Mouse (Mus musculus) limb, embryonic 14.5 days (tissue): ENCODE data around the gene Gramd2. TPM values are rescaled to one million over a fixed set of nuclear protein-coding genes. Genes with fewer than 3 reads are reported as not detected.

ENCODE experiments used
- ATAC-seq: fragments of 200-750 bp; cut with Nextera tagmentation; 2 replicates; pipeline ENCODE4 v1.8.0; 2017; ENCODE audit warnings: low read depth, moderate number of reproducible peaks, moderate TSS enrichment; ENCODE audit not compliant: low FRiP score
- DNase-seq: peaks from one replicate; pipeline ENCODE4 v3.0.0-alpha.2; 2015; ENCODE audit warnings: low spot score
- H3K27ac ChIP-seq: fragments of 300-500 bp; sonication (generic); replicated peaks from 2 replicates; pipeline ENCODE4 v1.5.1; 2014; ENCODE audit warnings: low read depth, mild to moderate bottlenecking, low read length, moderate library complexity, mixed read lengths
- H3K27me3 ChIP-seq: fragments of 300-500 bp; sonication (generic); 2 replicates; pipeline ENCODE4 v1.6.1; 2014; ENCODE audit warnings: low read length, mixed read lengths; ENCODE audit not compliant: control insufficient read depth, insufficient read depth
- H3K36me3 ChIP-seq: fragments of 300-500 bp; sonication (generic); 2 replicates; pipeline ENCODE4 v1.6.1; 2014; ENCODE audit warnings: mild to moderate bottlenecking, low read length, moderate library complexity, mixed read lengths; ENCODE audit not compliant: control insufficient read depth, insufficient read depth
- H3K4me1 ChIP-seq: fragments of 300-500 bp; sonication (generic); 2 replicates; pipeline ENCODE4 v1.6.1; 2014; ENCODE audit warnings: antibody characterized with exemption, low read length, mixed read lengths; ENCODE audit not compliant: control insufficient read depth, insufficient read depth
- H3K4me2 ChIP-seq: fragments of 300-500 bp; sonication (generic); replicated peaks from 2 replicates; pipeline ENCODE4 v1.6.1; 2014; ENCODE audit warnings: low read depth, mild to moderate bottlenecking, low read length, moderate library complexity; ENCODE audit not compliant: severe bottlenecking
- H3K4me3 ChIP-seq: fragments of 300-500 bp; sonication (generic); replicated peaks from 2 replicates; pipeline ENCODE4 v1.5.1; 2014; ENCODE audit warnings: low read length
- H3K9ac ChIP-seq: fragments of 300-500 bp; sonication (generic); 2 replicates; pipeline ENCODE4 v1.6.1; 2014; ENCODE audit warnings: mild to moderate bottlenecking, low read depth, low read length, moderate library complexity; ENCODE audit not compliant: severe bottlenecking
- H3K9me3 ChIP-seq: fragments of 300-500 bp; sonication (generic); 2 replicates; pipeline ENCODE4 v1.6.1; 2016; ENCODE audit warnings: low read length; ENCODE audit not compliant: control insufficient read depth
- POLR2A ChIP-seq: fragments of 200-500 bp; IDR thresholded peaks from 2 replicates; pipeline ENCODE4 v1.8.0; 2012; ENCODE audit warnings: inconsistent platforms, mild to moderate bottlenecking, moderate library complexity, borderline replicate concordance; ENCODE audit not compliant: insufficient read depth, insufficient read length; ENCODE audit errors: extremely low read depth
- WGBS: fragments of 180-500 bp; shearing (Covaris S2); extraction: QIAGEN DNeasy Blood & Tissue Kit; methylation state at CpG from one replicate; pipeline ENCODE4 v1.1.7; 2014; 5-methylcytosine and 5-hydroxymethylcytosine counted together
- polyA plus RNA-seq, 2 experiments: library from polyadenylated mRNA; depleted of rRNA in 1 of 2; stranded (reverse) in 1 of 2; unstranded in 1 of 2; fragments of >200 nt; fragmentation: Nextera tagmentation in 1 of 2; extraction: Ambion mirVana in 1 of 2; gene quantifications; 2 replicates each; pipeline versions ENCODE4 v1.2.1 to v1.2.3; 2012 to 2014

Gene Gramd2
- polyA plus RNA-seq, 2 experiments, result 3.1 to 10.5 TPM

DNA sequence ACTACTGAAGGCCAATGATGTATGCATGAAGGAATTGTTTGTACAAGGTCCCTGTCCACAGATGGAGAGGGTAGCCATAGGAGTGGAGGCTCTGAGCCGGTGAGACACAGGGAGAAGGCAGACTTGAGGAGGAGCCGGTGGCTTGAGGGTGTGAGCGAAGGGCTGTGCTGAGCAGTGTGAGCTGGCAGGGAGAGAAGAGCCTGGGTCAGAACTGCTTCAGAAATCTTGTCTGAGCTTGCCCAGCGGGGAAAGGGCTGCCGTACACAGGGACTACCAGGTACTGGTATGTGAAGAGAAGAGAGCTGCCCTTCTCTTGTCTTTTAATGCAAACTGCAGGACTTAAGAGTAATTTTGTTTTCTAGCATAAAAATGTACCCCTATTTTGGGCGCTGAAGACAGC is 53.1 kb downstream of the Gramd2 start:
- WGBS, result 63% methylated on average over 6 of the region's 6 CpGs
- no peak for TF ChIP-seq POLR2A
- no peaks in the 10 kb centered on the region for H3K9me3 ChIP-seq
- no peaks in the 10 kb centered on the region for H3K27me3 ChIP-seq
- ATAC-seq, result no peak
- H3K36me3 ChIP-seq, result no peaks in the 10 kb centered on the region; the same call in 1 of the 2 replicates
- DNase-seq, result no peak
- H3K4me3 ChIP-seq, result no peak overlapping the region
- no peak overlapping the region for H3K9ac ChIP-seq
- H3K4me2 ChIP-seq, result no peak overlapping the region
- H3K4me1 ChIP-seq, result no peaks in the 10 kb centered on the region
- H3K27ac ChIP-seq, result 0 out of 2 replicates have a peak overlapping the region, but pooled peaks have one; percentile 52

DNA sequence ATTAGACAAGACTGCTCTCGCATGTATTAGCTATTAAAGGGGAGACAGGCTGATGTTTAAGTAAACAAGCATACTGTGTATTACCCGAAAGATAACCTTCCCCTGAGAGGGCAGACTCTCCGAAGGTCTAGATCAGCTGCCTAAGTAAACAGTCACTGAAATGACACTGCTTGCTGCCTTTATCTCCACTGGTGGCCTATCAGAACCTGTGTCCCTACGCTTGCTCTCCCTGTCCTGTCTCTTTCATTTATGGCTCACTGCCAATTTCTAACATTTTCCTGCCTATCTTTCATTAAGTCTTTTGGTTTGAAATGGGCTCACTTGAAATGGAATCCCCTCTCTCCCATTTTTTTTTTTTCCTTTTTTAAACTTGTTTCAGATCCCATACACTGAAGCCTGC is 55.5 kb downstream of the Gramd2 start:
- TF ChIP-seq POLR2A, result no peak
- Histone ChIP-seq H3K36me3 (no peaks in the 10 kb centered on the region; the same call in 1 of the 2 replicates), H3K27me3 (no peaks in the 10 kb centered on the region), H3K9ac (no peak overlapping the region), H3K4me3 (no peak overlapping the region), H3K4me2 (no peak overlapping the region), H3K4me1 (no peaks in the 10 kb centered on the region), H3K27ac (no peak overlapping the region), H3K9me3 (no peaks in the 10 kb centered on the region)
- WGBS, result 55% methylated on average over 4 of the region's 4 CpGs
- no peak for DNase-seq
- ATAC-seq, result no peak

DNA sequence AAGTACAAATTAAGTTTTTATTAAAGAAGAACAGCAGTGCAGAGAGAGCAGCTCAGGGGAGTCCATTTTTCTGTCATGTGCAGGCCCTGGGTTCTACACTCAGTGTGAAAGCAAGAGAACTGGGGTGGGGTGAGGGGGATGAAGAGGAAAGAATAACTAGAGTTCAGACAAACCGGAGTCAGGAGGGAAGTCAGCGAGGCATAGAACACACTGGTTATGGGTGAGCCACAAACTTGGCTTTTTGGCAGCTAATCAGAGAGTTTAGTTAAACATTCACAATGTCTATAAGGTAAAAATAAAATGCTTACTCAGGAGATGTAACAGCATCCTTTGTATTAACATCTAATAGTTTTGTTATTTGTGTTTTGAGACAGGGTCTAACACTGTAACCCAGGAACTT is 60.6 kb downstream of the Gramd2 start:
- no peak overlapping the region for H3K27ac ChIP-seq
- H3K4me3 ChIP-seq, result no peak overlapping the region
- H3K9me3 ChIP-seq, result no peaks in the 10 kb centered on the region
- no peak for ATAC-seq
- H3K4me2 ChIP-seq, result no peak overlapping the region
- no peak overlapping the region for H3K9ac ChIP-seq
- H3K36me3 ChIP-seq, result no peaks in the 10 kb centered on the region; the same call in 1 of the 2 replicates
- TF ChIP-seq POLR2A, result no peak
- H3K4me1 ChIP-seq, result no peaks in the 10 kb centered on the region
- no peaks in the 10 kb centered on the region for H3K27me3 ChIP-seq
- 75% methylated on average over 2 of the region's 2 CpGs for WGBS
- no peak for DNase-seq

DNA sequence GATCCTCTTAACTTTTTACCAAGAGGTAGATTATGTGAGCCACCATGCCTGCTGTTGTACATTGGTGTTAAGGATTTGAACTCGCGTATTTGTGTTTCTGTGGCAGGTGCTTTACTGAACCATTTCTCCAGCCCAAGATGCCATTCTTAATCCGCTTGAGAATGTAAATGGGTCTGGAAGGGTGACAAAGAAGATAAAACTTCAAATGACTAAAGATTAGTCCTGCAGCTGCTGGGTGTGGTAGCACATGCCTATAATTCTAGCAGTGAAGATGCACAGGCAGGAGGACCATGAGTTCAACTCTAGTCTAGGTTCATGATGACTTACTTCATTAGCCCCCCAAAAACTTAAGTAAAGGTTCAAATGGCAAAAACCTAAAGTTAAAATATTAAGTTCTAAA is 64.0 kb downstream of the Gramd2 start:
- 93% methylated on average over 3 of the region's 3 CpGs for WGBS
- ATAC-seq, result no peak

DNA sequence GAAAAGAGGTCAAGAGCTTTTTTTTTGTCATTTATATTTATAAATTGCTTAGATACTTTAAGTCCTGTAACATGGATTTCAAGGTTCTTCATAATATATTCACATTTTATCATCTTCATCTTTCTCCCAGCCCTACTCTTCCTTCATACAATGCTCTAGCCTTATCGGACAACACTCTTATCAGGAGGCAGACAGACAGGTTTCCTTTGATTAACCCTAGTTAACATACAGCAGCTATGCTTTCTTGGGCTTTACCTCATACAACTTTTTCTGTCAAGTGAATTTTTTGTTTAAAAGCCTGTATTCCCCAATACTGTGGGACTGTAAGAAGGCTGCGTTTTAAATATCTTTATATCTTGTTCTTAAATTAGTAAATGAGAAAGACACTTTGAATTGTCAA is 68.4 kb downstream of the Gramd2 start:
- Histone ChIP-seq H3K4me2 (no peak overlapping the region), H3K27me3 (no peaks in the 10 kb centered on the region), H3K4me1 (peaks cover 9% of the 10 kb centered on the region), H3K36me3 (no peaks in the 10 kb centered on the region), H3K9me3 (no peaks in the 10 kb centered on the region), H3K4me3 (no peak overlapping the region), H3K9ac (no peak overlapping the region), H3K27ac (no peak overlapping the region)
- TF ChIP-seq POLR2A, result no peak
- WGBS, result 97% methylated on average over 2 of the region's 2 CpGs
- DNase-seq, result no peak
- no peak for ATAC-seq

More for the DNA sequence above, 64.0 kb downstream of the Gramd2 start:
- no peak overlapping the region for H3K4me2 ChIP-seq
- DNase-seq, result no peak
- no peaks in the 10 kb centered on the region for H3K4me1 ChIP-seq
- H3K9me3 ChIP-seq, result no peaks in the 10 kb centered on the region
- H3K9ac ChIP-seq, result no peak overlapping the region
- no peaks in the 10 kb centered on the region for H3K36me3 ChIP-seq
- H3K4me3 ChIP-seq, result no peak overlapping the region
- no peak for TF ChIP-seq POLR2A
- H3K27me3 ChIP-seq, result no peaks in the 10 kb centered on the region
- H3K27ac ChIP-seq, result no peak overlapping the region

DNA sequence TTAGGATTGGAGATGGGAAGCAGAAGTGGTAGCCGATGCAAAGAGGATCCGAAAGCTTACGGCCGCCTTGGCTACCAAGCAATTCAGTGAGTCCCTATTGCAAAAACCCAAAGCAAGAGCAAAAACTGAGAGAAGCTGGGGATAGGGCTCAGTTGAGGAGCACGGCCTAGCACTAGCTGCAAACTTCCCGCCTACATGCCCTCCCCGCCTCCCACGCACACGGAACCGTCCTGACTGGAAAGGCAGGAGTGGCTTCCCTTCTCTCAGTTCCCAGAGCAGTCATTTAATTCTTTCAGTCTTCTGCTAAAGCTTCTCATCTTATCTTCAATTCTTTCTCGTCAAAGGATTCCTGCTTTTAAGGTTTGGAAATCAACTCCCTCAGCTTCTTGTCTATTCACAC is 69.0 kb downstream of the Gramd2 start:
- DNase-seq (no peak), ATAC-seq (no peak)
- Histone ChIP-seq H3K4me2 (no peak overlapping the region), H3K27me3 (no peaks in the 10 kb centered on the region), H3K36me3 (no peaks in the 10 kb centered on the region), H3K4me1 (peaks cover 9% of the 10 kb centered on the region), H3K9ac (no peak overlapping the region), H3K4me3 (no peak overlapping the region), H3K27ac (no peak overlapping the region), H3K9me3 (no peaks in the 10 kb centered on the region)
- TF ChIP-seq POLR2A, result no peak
- 85% methylated on average over 11 of the region's 11 CpGs for WGBS
